Mouse (Mus musculus) MEL (cell line): ENCODE results near the gene Sema6d.

Source experiments
- CTCF ChIP-seq, 3 experiments: IDR thresholded peaks in 2 of 3; conservative IDR thresholded peaks in 1 of 3; 2 replicates each; pipeline ENCODE4 v1.5.1; 2011 to 2012; ENCODE audit warnings: low read length in 3 of 3, low read depth in 2 of 3, mild to moderate bottlenecking in 2 of 3, improper control_type of control experiment in 1 of 3, inconsistent platforms in 1 of 3, mixed read lengths in 1 of 3, moderate library complexity in 1 of 3; ENCODE audit not compliant: control insufficient read depth in 1 of 3, insufficient read depth in 1 of 3, poor library complexity in 1 of 3, severe bottlenecking in 1 of 3
- NRF1 ChIP-seq: IDR thresholded peaks from 2 replicates; pipeline ENCODE4 v1.6.1; 2014; ENCODE audit warnings: low read depth, mild to moderate bottlenecking, inconsistent platforms, low read length, improper control_type of control experiment, moderate library complexity; ENCODE audit not compliant: poor library complexity, insufficient read depth, severe bottlenecking
- RCOR1 ChIP-seq: IDR thresholded peaks from 2 replicates; pipeline ENCODE4 v1.6.1; 2012; ENCODE audit warnings: low read depth, mild to moderate bottlenecking, inconsistent platforms, low read length, improper control_type of control experiment

GRCm38 (mm10) chr2:124298872-124299271 is 209.1 kb downstream of the Sema6d start:
- TF ChIP-seq NRF1: no peak
- no peak for TF ChIP-seq CTCF (IDR thresholded peaks at IDR 0.05 in 2 of 3, conservative IDR thresholded peaks at IDR 0.05 in 1 of 3; ENCODE audit: control insufficient read depth in 1 of 3, insufficient read depth in 1 of 3, low read depth in 2 of 3, low read length in 3 of 3, poor library complexity in 1 of 3, severe bottlenecking in 1 of 3)
- TF ChIP-seq RCOR1: no peak
